Mouse (Mus musculus): ENCODE measurements around the gene BC029722.

BC029722 gene

GRCm38 (mm10) chr2:155819449-155820251, 424 bp upstream of the BC029722 start:
- peak; percentile 5; the same call in 1 of the 2 replicates for ATAC-seq (ENCODE audit: low TSS enrichment)

GRCm38 (mm10) chr2:155818596-155819391, 432 bp downstream of the BC029722 start:
- peak; percentile 85 for ATAC-seq (ENCODE audit: low TSS enrichment)

- no peak for ATAC-seq (ENCODE audit: low TSS enrichment)
These were observed 1.7 kb downstream of the BC029722 start for GRCm38 (mm10) chr2:155817301-155818245.

GRCm38 (mm10) chr2:155816179-155816578, 3.0 kb downstream of the BC029722 start:
- no peak for ATAC-seq (ENCODE audit: low TSS enrichment)

GRCm38 (mm10) chr2:155814829-155815228, 4.4 kb downstream of the BC029722 start:
- ATAC-seq (ENCODE audit: low TSS enrichment) = no peak

GRCm38 (mm10) chr2:155812637-155813036, 6.6 kb downstream of the BC029722 start:
- ATAC-seq (ENCODE audit: low TSS enrichment) = no peak

GRCm38 (mm10) chr2:155811821-155812396, 7.3 kb downstream of the BC029722 start:
- ATAC-seq (ENCODE audit: low TSS enrichment) = peak; percentile 85

GRCm38 (mm10) chr2:155809620-155810019, 9.6 kb downstream of the BC029722 start:
- no peak for ATAC-seq (ENCODE audit: low TSS enrichment)

GRCm38 (mm10) chr2:155807408-155807807, 11.8 kb downstream of the BC029722 start:
- ATAC-seq (ENCODE audit: low TSS enrichment) = no peak

- ATAC-seq (ENCODE audit: low TSS enrichment) = no peak
These were observed 12.7 kb downstream of the BC029722 start for GRCm38 (mm10) chr2:155806548-155806947.

- ATAC-seq (ENCODE audit: low TSS enrichment) = no peak
These were observed 13.3 kb downstream of the BC029722 start for GRCm38 (mm10) chr2:155805925-155806255.

- no peak for ATAC-seq (ENCODE audit: low TSS enrichment)
These were observed 13.8 kb downstream of the BC029722 start for GRCm38 (mm10) chr2:155805231-155805924.

- ATAC-seq (ENCODE audit: low TSS enrichment) = no peak
These were observed 15.2 kb downstream of the BC029722 start for GRCm38 (mm10) chr2:155804053-155804452.

GRCm38 (mm10) chr2:155802761-155803160, 16.5 kb downstream of the BC029722 start:
- no peak for ATAC-seq (ENCODE audit: low TSS enrichment)

GRCm38 (mm10) chr2:155798613-155799012, 20.6 kb downstream of the BC029722 start:
- ATAC-seq (ENCODE audit: low TSS enrichment) = no peak

- ATAC-seq (ENCODE audit: low TSS enrichment) = no peak
These were observed 24.4 kb downstream of the BC029722 start for GRCm38 (mm10) chr2:155794674-155795445.

GRCm38 (mm10) chr2:155792899-155793298, 26.3 kb downstream of the BC029722 start:
- ATAC-seq (ENCODE audit: low TSS enrichment) = no peak

GRCm38 (mm10) chr2:155787949-155788931, 31.0 kb downstream of the BC029722 start:
- no peak for ATAC-seq (ENCODE audit: low TSS enrichment)

- no peak for ATAC-seq (ENCODE audit: low TSS enrichment)
These were observed 32.3 kb downstream of the BC029722 start for GRCm38 (mm10) chr2:155786905-155787304.

Measured in frontal cortex, adult (tissue).